Mouse (Mus musculus): ENCODE measurements around the gene Cxcr1. TPM values are rescaled to one million over a fixed set of nuclear protein-coding genes. Genes with fewer than 3 reads are reported as not detected.

Gene Cxcr1
- polyA plus RNA-seq (2014; fragmentation: Illumina TruSeq; extraction: RNeasy Lipid Tissue Mini Kit (QIAGEN cat#74804); ENCODE audit: low read depth, low replicate concordance): not detected

GRCm38 (mm10) chr1:74194445-74194844 is at the start of gene Cxcr1:
Gene Cxcr1, minus strand, starts transcription at chr1:74194631.

GRCm38 (mm10) chr1:74235938-74236589 is 41.6 kb upstream of the Cxcr1 start, which contains the start of gene Arpc2:
Gene Arpc2, plus strand, starts transcription at chr1:74236084.

GRCm38 (mm10) chr1:74153461-74154184 is 40.8 kb downstream of the Cxcr1 start, which contains the start of gene Cxcr2:
Gene Cxcr2, plus strand, starts transcription at chr1:74153989.

Other genes with a start within 250 kb of the Cxcr1 start
- gene Tns1, start 70.2 kb downstream of the Cxcr1 start, polyA plus RNA-seq (2014; fragmentation: Illumina TruSeq; extraction: RNeasy Lipid Tissue Mini Kit (QIAGEN cat#74804); ENCODE audit: low read depth, low replicate concordance): 7.4 TPM
- not detected for gene Rufy4, start 69.1 kb downstream of the Cxcr1 start, polyA plus RNA-seq (2014; fragmentation: Illumina TruSeq; extraction: RNeasy Lipid Tissue Mini Kit (QIAGEN cat#74804); ENCODE audit: low read depth, low replicate concordance)
- not detected for gene Cxcr2, start 40.6 kb downstream of the Cxcr1 start, polyA plus RNA-seq (2014; fragmentation: Illumina TruSeq; extraction: RNeasy Lipid Tissue Mini Kit (QIAGEN cat#74804); ENCODE audit: low read depth, low replicate concordance)
- 208 TPM for gene Arpc2, start 41.5 kb upstream of the Cxcr1 start, polyA plus RNA-seq (2014; fragmentation: Illumina TruSeq; extraction: RNeasy Lipid Tissue Mini Kit (QIAGEN cat#74804); ENCODE audit: low read depth, low replicate concordance)
- gene Gpbar1, start 83.9 kb upstream of the Cxcr1 start, polyA plus RNA-seq (2014; fragmentation: Illumina TruSeq; extraction: RNeasy Lipid Tissue Mini Kit (QIAGEN cat#74804); ENCODE audit: low read depth, low replicate concordance): not detected
- 7.8 TPM for gene Aamp, start 90.1 kb upstream of the Cxcr1 start, polyA plus RNA-seq (2014; fragmentation: Illumina TruSeq; extraction: RNeasy Lipid Tissue Mini Kit (QIAGEN cat#74804); ENCODE audit: low read depth, low replicate concordance)
- gene Pnkd, start 90.3 kb upstream of the Cxcr1 start, polyA plus RNA-seq (2014; fragmentation: Illumina TruSeq; extraction: RNeasy Lipid Tissue Mini Kit (QIAGEN cat#74804); ENCODE audit: low read depth, low replicate concordance): 11.1 TPM
- 21.5 TPM for gene Tmbim1, start 111.0 kb upstream of the Cxcr1 start, polyA plus RNA-seq (2014; fragmentation: Illumina TruSeq; extraction: RNeasy Lipid Tissue Mini Kit (QIAGEN cat#74804); ENCODE audit: low read depth, low replicate concordance)
- gene Catip, start 167.5 kb upstream of the Cxcr1 start, polyA plus RNA-seq (2014; fragmentation: Illumina TruSeq; extraction: RNeasy Lipid Tissue Mini Kit (QIAGEN cat#74804); ENCODE audit: low read depth, low replicate concordance): not detected
- 1.7 TPM for gene Slc11a1, start 180.6 kb upstream of the Cxcr1 start, polyA plus RNA-seq (2014; fragmentation: Illumina TruSeq; extraction: RNeasy Lipid Tissue Mini Kit (QIAGEN cat#74804); ENCODE audit: low read depth, low replicate concordance)
- gene Ctdsp1, start 196.9 kb upstream of the Cxcr1 start, polyA plus RNA-seq (2014; fragmentation: Illumina TruSeq; extraction: RNeasy Lipid Tissue Mini Kit (QIAGEN cat#74804); ENCODE audit: low read depth, low replicate concordance): 26.7 TPM
- 0.19 TPM for gene Vil1, start 214.7 kb upstream of the Cxcr1 start, polyA plus RNA-seq (2014; fragmentation: Illumina TruSeq; extraction: RNeasy Lipid Tissue Mini Kit (QIAGEN cat#74804); ENCODE audit: low read depth, low replicate concordance)